8 mouse cellular contexts compared by ENCODE assay signal in genomic region chr2:30721473-30722262, GRCm38 (mm10).
DNase-seq lines count a peak whose midpoint lies in the region; ATAC-seq and TF ChIP-seq lines count a peak whose summit lies in the region.

No protein-coding gene starts in this region.

- no peaks in the 10 kb centered on the region for H3K27me3 ChIP-seq in lung, embryonic 16.5 days (ENCODE audit: control insufficient read depth, insufficient read depth, low read depth, low read length)
- H3K27me3 ChIP-seq in intestine, postnatal 0 days (replicated peaks; ENCODE audit: control insufficient read depth, insufficient read depth, low read length): no peaks in the 10 kb centered on the region
- no peaks in the 10 kb centered on the region; the same call in 1 of the 2 replicates for H3K27me3 ChIP-seq in midbrain, embryonic 10.5 days (ENCODE audit: low read depth, poor library complexity, severe bottlenecking)

- no peaks in the 10 kb centered on the region for H3K36me3 ChIP-seq in lung, embryonic 16.5 days (ENCODE audit: control insufficient read depth, insufficient read depth, low read length)
- no peaks in the 10 kb centered on the region for H3K36me3 ChIP-seq in intestine, postnatal 0 days (ENCODE audit: control insufficient read depth, insufficient read depth)
- H3K36me3 ChIP-seq in midbrain, embryonic 10.5 days: no peaks in the 10 kb centered on the region

- H3K4me2 ChIP-seq in lung, embryonic 16.5 days (ENCODE audit: low read depth, low read length): no peak overlapping the region
- no peak overlapping the region for H3K4me2 ChIP-seq in intestine, postnatal 0 days (replicated peaks; ENCODE audit: low read depth)

- no peak for DNase-seq in lung, adult 18-20 months
- peak; percentile 78 for DNase-seq in cerebellum, adult 9-10 months
- peak; percentile 78 for DNase-seq in forelimb bud, embryonic 11.5 days (ENCODE audit: low read depth, low spot score)
- DNase-seq in midbrain, embryonic 10.5 days (ENCODE audit: low spot score): peak; percentile 89
- no peak for DNase-seq in spleen, adult 12 weeks (ENCODE audit: low spot score)
- no peak for DNase-seq in thymus, postnatal 14 days

- no peaks in the 10 kb centered on the region for H3K9me3 ChIP-seq in lung, embryonic 16.5 days (ENCODE audit: control insufficient read depth, low read length)
- H3K9me3 ChIP-seq in intestine, postnatal 0 days (ENCODE audit: control insufficient read depth): no peaks in the 10 kb centered on the region
- no peaks in the 10 kb centered on the region for H3K9me3 ChIP-seq in midbrain, embryonic 10.5 days (replicated peaks)

- peak overlapping the region; percentile 61 for H3K9ac ChIP-seq in lung, embryonic 16.5 days (ENCODE audit: low read length)
- H3K9ac ChIP-seq in intestine, postnatal 0 days (ENCODE audit: low read depth, low read length): 0 out of 2 replicates have a peak overlapping the region, but pooled peaks have one; percentile 11

- no peak for TF ChIP-seq CTCF in intestine, postnatal 0 days (IDR thresholded peaks at IDR 0.05; ENCODE audit: low read depth)

- H3K27ac ChIP-seq in lung, embryonic 16.5 days (ENCODE audit: low read length): peak overlapping the region; percentile 99
- peak overlapping the region; percentile 54; the same call in 1 of the 2 replicates for H3K27ac ChIP-seq in intestine, postnatal 0 days (ENCODE audit: low read depth, low read length)
- H3K27ac ChIP-seq in midbrain, embryonic 10.5 days (replicated peaks): peak overlapping the region; percentile 100

- H3K4me3 ChIP-seq in lung, embryonic 16.5 days (ENCODE audit: low read length): no peak overlapping the region
- H3K4me3 ChIP-seq in intestine, postnatal 0 days (ENCODE audit: low read depth, low read length): no peak overlapping the region
- peak overlapping the region; percentile 54 for H3K4me3 ChIP-seq in midbrain, embryonic 10.5 days

- WGBS in lung, embryonic 16.5 days: 26% methylated on average over 12 of the region's 12 CpGs
- WGBS in intestine, postnatal 0 days: 43% methylated on average over 12 of the region's 12 CpGs
- WGBS in midbrain, embryonic 10.5 days: 12% methylated on average over 12 of the region's 12 CpGs

- H3K4me1 ChIP-seq in lung, embryonic 16.5 days (replicated peaks; ENCODE audit: control insufficient read depth, insufficient read depth, low read length): peaks cover 83% of the 10 kb centered on the region
- H3K4me1 ChIP-seq in intestine, postnatal 0 days (replicated peaks; ENCODE audit: control insufficient read depth, insufficient read depth, low read length): peaks cover 21% of the 10 kb centered on the region
- peaks cover 100% of the 10 kb centered on the region for H3K4me1 ChIP-seq in midbrain, embryonic 10.5 days

- peak; percentile 12; the same call in 1 of the 2 replicates for ATAC-seq in lung, embryonic 16.5 days (ENCODE audit: low read depth)
- no peak for ATAC-seq in intestine, postnatal 0 days

Comparison
In these comparisons a context has a peak if more than half of its experiments do, and no peak if none do; other contexts are left out.
1. DNase-seq: peak in cerebellum, adult 9-10 months (single experiment), forelimb bud, embryonic 11.5 days (single experiment) and midbrain, embryonic 10.5 days (single experiment); none in lung, adult 18-20 months (0 of 2), spleen, adult 12 weeks (single experiment) and thymus, postnatal 14 days (single experiment).
2. Peak in every context shown above with its lines, with median percentiles within 50 percentile points of each other: H3K27ac ChIP-seq.